Mouse (Mus musculus) kidney, postnatal 25 days (tissue): ENCODE measurements around the gene Sept5.

ENCODE experiments used
- DNase-seq, 2 experiments: peaks; one replicate each; pipeline ENCODE4 v3.0.0; 2021; ENCODE audit warnings: mixed read lengths in 2 of 2

Gene Sept5

GRCm38 (mm10) chr16:18631141-18631540 is 1.4 kb upstream of the Sept5 start:
- peak in 1 of 2 experiments; percentile 19 for DNase-seq

DNA sequence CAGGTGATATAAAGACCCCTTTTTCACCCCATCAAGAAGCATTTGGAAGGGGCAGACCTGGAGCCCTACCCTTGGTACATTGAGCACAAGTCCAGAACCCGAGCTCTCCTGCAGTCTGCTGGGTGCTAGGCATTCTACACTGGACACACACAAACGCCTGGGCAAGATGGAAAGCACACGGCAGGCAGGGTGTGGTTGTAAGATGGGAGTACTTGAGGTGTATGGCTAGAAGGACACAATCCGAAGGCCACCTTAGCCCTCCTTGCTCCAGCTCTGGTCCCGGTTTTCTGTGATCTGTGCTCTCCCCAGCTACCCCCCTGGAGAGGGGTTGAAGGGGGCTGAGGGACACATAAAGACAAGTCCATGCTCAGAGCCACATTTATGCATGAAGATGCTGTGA is 537 bp upstream of the Sept5 start:
- no peak for DNase-seq

- no peak for DNase-seq
Observed at GRCm38 (mm10) chr16:18628948-18629340, 810 bp downstream of the Sept5 start.

DNA sequence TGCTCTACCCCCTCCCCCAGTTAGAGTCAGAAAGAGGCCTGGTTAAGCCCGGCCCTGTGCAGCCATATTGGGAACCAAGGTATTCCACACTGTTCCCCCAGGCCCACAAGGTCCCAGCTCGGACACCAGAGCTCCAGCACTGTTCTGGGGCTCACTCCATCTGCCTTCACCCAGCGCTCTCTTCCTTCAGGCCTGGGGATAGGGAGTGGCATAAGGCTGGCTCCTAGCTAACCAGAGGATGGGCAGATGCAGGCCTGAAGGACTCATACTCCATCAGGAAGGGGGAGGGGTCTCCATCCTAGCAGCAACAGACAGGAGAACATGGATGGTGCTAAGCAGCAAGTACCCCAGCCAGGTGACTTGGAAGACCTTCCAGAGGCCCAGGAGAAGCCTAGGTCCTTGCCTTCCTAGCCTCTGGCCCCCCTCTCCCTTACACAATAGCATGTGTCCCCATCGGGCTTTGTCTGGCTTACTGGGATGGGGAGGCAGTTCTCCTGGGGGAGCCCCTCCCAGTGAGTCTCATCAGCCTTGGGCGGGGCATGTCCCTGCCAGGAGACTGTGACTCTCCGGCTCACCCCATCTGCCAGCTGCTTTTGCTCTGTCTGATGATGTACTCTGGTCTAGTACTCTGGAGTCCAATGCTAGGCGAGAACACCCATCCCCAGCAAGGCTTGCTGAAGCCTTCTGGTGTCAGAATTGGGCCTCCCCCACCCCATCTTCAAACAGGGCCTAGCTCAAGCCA is 1.4 kb downstream of the Sept5 start:
- DNase-seq, result peak in 1 of 2 experiments; percentile 29

- peak in 1 of 2 experiments; percentile 29 for DNase-seq
Observed at GRCm38 (mm10) chr16:18627163-18627562, 2.6 kb downstream of the Sept5 start.

DNA sequence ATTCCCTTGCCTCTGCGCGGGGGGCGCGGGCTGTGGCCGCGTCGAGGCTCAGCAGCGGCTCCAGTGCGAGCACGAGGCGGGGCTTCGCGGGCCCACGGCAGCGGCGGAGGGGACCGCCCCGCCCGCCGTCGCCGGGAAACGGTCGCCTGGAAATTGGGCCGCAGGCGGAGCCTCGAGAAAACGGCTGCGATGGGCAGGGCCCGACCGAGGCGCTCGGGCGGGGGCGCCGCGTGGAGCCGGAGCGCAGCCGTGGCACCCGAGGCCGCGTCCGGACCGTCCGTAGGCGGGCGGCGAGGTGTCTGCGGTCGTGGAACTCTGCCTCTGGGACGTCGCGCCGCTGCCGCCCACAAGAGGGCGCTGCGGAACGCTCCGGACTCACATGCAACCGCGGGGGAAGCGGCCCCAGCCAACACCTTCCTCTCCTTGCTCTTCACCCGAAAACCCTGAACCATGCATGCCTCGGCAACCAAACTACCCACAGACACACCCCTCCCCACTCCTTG is 3.3 kb downstream of the Sept5 start, which contains the start of gene Gm49601:
TSS of gene Gm49601 (minus strand) at position 52 of the 503 bp plus-strand sequence.
- peak; percentile 76 to 81 for DNase-seq

DNA sequence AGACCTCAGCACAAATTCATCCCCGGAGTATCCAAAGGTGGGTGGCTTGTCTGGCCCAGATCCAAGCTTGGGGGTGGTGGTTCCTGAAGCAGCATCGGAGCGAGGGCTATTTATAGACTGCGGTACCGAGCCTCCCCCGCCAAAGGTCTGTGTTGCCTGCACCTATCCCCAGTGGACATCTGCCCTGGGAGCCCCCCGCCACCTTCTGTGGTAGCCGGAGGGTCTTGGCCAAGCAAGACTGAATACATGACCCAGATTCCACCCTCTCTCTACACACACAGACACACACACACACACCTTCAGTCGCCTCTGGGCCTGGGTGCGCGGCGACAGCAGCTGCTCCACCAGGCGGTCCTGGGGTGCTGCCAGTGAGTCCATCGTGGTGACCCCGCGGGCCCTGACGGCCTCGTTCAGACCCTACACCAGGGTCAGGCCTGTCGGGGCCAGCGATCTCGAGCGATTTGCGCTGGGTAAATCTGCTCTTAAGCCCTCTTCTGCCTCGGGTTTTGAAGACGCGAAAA is 3.9 kb downstream of the Sept5 start:
- peak in 1 of 2 experiments; percentile 14 for DNase-seq

DNA sequence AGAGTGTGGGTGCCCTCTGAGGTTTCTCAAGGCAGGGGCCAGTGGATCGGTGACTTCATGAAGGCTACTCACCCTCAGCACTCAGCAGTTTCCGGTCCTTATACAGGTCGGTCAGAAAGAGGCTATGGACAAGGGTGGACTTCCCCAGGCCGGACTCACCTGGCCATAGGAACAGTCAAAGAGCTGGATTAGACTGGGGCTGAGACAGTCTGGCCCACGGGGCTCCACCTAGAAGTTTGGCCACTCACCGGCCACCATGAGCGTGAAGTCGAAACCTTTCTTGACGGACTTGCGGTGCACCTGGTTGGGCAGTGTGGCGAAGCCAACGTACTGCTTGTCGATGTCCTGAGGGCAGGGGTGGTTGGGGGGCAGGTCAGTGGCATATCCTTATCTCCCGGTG is 4.7 kb downstream of the Sept5 start:
- no peak for DNase-seq

DNA sequence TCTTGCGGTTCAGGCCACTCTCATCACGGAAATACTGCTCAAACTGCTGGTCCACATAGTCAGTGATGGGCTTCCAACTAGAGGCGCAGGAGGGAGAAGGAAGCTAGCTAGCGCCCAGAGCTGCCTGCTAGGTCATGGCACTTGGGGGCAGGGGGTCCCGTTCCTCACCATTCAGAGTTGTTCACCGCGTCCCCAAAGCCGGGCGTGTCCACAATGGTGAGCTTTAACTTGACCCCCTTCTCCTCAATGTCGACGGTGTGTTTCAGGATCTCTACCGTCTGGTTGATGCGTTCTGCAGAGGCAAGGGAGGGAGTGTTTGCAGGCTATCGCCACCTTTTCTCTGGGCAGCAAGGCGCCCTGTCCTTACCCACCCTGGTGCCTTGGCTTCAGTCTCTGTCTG is 5.1 kb downstream of the Sept5 start:
- DNase-seq, result no peak

- DNase-seq, result no peak
Observed at GRCm38 (mm10) chr16:18623751-18624540, 5.8 kb downstream of the Sept5 start.

DNA sequence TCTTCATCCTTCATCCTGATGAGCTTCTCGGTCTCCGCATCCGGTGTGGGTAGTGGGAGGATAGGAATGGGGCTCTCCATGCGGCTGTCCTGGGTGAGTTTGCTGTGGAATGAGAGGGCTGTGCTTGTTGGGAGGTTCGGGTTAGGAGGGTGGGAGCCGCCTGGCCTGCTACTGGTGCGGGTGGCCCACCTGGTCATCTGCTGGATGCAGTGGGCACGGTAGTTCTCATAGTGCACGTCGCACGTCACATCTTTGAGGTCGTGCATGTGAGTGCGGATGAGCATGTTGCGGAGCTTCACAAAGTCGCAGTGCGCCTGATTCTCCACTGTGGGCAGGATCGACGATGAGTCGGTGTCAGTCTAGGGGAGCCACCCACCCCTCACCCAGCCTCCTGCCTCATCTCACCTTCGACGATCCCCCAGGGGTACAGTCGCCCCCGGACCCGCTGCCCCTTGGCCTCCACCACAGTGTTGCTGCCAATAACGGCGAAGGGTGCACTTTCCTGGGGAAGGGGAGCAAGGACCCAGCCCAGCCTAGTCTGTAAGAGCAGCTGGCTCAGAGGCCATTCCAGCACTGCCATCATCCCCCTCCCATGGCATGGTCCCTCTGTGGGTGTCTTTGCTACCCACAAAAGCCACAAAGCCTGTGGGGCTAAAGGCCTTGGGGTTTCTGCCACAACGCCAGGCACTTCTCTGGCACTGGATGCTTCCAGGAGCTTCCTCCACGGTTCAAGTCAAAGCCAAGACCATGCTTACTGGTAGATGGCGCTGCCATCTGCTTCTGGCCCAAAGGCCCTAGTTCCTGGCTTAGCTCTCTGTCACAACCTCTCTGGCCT is 6.6 kb downstream of the Sept5 start:
- DNase-seq, result no peak

DNA sequence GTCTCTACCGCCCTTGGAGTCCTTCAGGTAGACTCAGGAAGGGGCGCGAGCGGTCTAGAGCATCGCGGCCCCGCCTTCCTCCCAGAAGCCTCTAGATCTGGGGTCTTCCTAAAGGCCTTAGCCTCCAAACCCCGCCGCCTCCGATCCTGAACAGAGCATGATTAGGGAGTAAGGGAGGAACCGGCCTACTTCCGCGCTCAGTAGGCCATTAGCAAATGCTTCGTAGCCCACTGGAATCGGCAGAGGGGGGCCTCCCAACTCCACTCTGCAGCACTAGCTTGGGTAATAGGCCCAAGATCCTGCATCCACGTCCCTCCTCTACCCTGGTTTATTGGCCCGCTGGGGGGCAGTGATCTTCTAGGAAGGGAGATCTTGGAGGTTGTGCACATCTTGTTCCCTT is 7.7 kb downstream of the Sept5 start, which contains the start of gene Gp1bb:
TSS of gene Gp1bb (minus strand) at position 385 of the 400 bp plus-strand sequence.
- no peak for DNase-seq

DNA sequence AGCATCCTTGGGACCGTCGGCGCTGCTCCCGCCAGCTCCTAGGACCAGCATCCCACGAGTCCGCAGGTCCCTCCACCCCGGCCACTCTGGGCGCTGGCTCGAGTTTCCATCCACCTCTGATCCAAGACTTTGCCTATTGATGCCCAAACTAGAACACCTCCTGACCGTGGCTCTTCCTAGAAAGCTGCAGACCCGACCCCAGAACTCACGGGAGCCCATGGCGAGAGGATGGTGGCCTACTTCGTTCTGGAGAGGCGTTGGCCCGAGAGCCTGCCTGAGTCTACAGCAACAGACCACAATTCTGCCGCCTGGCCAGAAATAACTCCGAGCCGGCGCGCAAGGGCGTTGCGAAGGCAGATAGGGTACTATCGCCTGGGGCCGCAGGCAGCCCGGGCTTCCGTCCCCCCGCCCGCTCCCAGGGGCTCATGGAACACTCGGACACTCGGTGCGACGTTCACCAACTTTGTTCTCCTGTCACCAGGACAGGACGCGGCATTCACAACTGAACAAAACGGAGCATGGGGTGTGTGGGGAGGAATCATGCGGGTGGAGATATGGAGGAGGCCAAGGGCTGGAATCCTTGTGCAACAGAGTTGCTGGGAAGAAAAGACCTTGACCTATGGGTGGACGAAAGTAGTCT is 8.3 kb downstream of the Sept5 start:
- no peak for DNase-seq

- DNase-seq, result no peak
Observed at GRCm38 (mm10) chr16:18620601-18621361, 9.0 kb downstream of the Sept5 start.

- no peak for DNase-seq
Observed at GRCm38 (mm10) chr16:18620201-18620600, 9.6 kb downstream of the Sept5 start.

DNA sequence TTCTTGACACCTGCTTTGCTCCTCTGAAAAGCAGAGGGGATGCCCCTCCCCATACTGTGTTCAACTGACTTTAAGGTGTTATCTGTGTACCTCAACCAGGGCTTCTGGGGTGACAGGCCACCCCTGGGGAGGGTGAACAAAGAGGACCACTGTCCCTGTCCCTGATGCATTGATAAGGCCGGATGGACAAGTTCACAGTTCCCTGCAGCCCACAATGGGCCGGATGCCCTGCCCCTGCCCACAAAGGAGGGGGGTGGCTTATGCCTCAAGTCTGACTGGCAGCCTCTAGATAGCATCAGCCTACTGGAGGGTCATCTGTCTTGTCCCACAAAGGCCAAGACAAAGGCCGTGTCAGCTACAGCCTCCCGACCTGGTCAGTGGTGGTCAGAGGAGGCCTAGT is 10.6 kb downstream of the Sept5 start:
- no peak for DNase-seq

GRCm38 (mm10) chr16:18618297-18618696 is 11.5 kb downstream of the Sept5 start:
- no peak for DNase-seq

GRCm38 (mm10) chr16:18617370-18618065 is 12.2 kb downstream of the Sept5 start:
- DNase-seq, result peak; percentile 85 to 90

DNA sequence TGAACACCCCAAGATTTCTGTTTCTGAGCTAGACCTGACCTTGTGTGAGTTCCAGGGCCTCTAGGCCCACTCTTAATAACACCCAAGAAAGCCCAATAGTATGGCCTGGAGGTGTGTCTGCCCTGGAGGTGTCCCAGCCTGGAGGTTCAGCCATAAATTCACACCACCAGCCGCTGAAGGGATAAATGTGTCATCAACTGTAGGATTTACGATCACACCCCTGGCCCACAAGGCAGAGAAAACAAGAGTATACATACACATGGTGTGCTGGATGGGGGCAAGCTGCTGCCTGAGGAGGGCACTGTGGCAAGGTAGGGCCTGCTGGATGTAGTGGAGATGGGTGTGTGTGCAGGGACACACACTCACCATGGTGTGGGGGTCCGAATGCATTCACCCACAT is 16.5 kb downstream of the Sept5 start:
- no peak for DNase-seq

DNA sequence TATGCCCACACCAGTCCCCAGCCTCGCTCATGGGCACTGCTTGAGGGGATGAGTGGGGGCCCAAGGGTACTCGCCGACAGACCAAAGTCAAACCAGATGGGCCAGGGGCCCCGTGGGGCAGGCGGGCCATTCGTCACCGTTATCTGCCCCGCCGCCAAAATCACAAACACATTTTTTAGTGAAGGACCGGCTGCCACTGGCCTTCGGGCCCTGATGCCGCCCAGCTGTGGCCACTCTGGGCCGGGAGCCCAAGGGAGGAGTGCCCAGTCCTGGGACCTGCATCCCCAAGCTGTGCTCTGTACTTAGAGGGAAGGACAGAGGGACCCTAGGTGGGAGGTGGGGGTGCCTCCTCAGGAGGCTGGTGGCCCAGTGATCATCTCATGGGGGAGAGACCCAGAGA is 18.0 kb downstream of the Sept5 start:
- no peak for DNase-seq

- no peak for DNase-seq
Observed at GRCm38 (mm10) chr16:18609099-18609498, 20.7 kb downstream of the Sept5 start.
